Mouse (Mus musculus) c-Kit-positive CD71-negative TER-119-negative erythroid progenitor cells, embryonic 14.5 days (primary cell): Measurements from ENCODE around the gene 1700011M02Rik.
"Not testable (repeated sequence)": the region's sequence is repeated elsewhere in the genome, so short reads cannot be mapped to it uniquely, and the experiment has no call there.

ENCODE experiments used
- DNase-seq: peaks from one replicate; pipeline ENCODE4 v3.0.0-alpha.2; 2013; ENCODE audit warnings: low read depth

The 1700011M02Rik gene

GRCm38 (mm10) chrX:102908587-102908986 is at the start of gene 1700011M02Rik, which contains the start of gene Dmrtc1a:
TSS of gene 1700011M02Rik (plus strand) at chrX:102908905.
TSS of gene Dmrtc1a (minus strand) at chrX:102908687.
- not testable (repeated sequence) for DNase-seq

- DNase-seq, result no peak
Observed at GRCm38 (mm10) chrX:102867871-102868270, 40.8 kb upstream of the 1700011M02Rik start, which contains the start of gene 1700031F05Rik. TSS of gene 1700031F05Rik (minus strand) at chrX:102867971.

GRCm38 (mm10) chrX:102914823-102915222 is 6.1 kb downstream of the 1700011M02Rik start:
- not testable (repeated sequence) for DNase-seq

GRCm38 (mm10) chrX:102926707-102927106 is 18.0 kb downstream of the 1700011M02Rik start:
- DNase-seq, result not testable (repeated sequence)

GRCm38 (mm10) chrX:102928072-102928471 is 19.4 kb downstream of the 1700011M02Rik start, which contains the start of gene 1700018G05Rik:
TSS of gene 1700018G05Rik (plus strand) at chrX:102928372.
- DNase-seq, result not testable (repeated sequence)

GRCm38 (mm10) chrX:102932992-102933570 is 24.4 kb downstream of the 1700011M02Rik start:
- no peak for DNase-seq

GRCm38 (mm10) chrX:102933571-102934394 is 25.1 kb downstream of the 1700011M02Rik start:
- DNase-seq, result peak; percentile 12

- DNase-seq, result no peak
Observed at GRCm38 (mm10) chrX:102934395-102934764, 25.7 kb downstream of the 1700011M02Rik start.

GRCm38 (mm10) chrX:102936743-102937142 is 28.0 kb downstream of the 1700011M02Rik start:
- DNase-seq, result no peak

GRCm38 (mm10) chrX:102950136-102950535 is 41.4 kb downstream of the 1700011M02Rik start:
- not testable (repeated sequence) for DNase-seq

GRCm38 (mm10) chrX:102958917-102959316 is 50.2 kb downstream of the 1700011M02Rik start:
- DNase-seq, result peak; percentile 4
